Mouse (Mus musculus) neutrophil, adult 5-6 weeks (primary cell): Measurements from ENCODE around the gene Ing3. TPM values are rescaled to one million over a fixed set of nuclear protein-coding genes. Genes with fewer than 3 reads are reported as not detected.

Source experiments
- ATAC-seq: fragments of 151-379, 151-347 bp; 2 replicates; pipeline ENCODE4 v1.8.0; 2017; ENCODE audit warnings: mild to moderate bottlenecking, moderate TSS enrichment; ENCODE audit not compliant: insufficient number of reproducible peaks, poor library complexity, low FRiP score, severe bottlenecking; ENCODE audit errors: extremely low read depth
- total RNA-seq: library from RNA; stranded (forward); fragments of 200-1000 nt; gene quantifications from 2 replicates; pipeline ENCODE4 v1.2.3, GENCODE M21; 2017

Ing3 gene
- 52.4 and 74.4 TPM in 2 replicates for total RNA-seq

- peak; percentile 90 for ATAC-seq
Observed at GRCm38 (mm10) chr6:21949226-21949731, at the start of gene Ing3. Gene Ing3 (plus strand): TSS chr6:21949571.

- no peak for ATAC-seq
Observed at GRCm38 (mm10) chr6:21909720-21910119, 39.7 kb upstream of the Ing3 start.

GRCm38 (mm10) chr6:21910804-21911203 is 38.6 kb upstream of the Ing3 start:
- ATAC-seq = no peak

- ATAC-seq = no peak
Observed at GRCm38 (mm10) chr6:21916591-21916990, 32.8 kb upstream of the Ing3 start.

GRCm38 (mm10) chr6:21924150-21924549 is 25.2 kb upstream of the Ing3 start:
- no peak for ATAC-seq

GRCm38 (mm10) chr6:21937981-21938635 is 11.3 kb upstream of the Ing3 start:
- ATAC-seq = no peak

- peak; percentile 86 for ATAC-seq
Observed at GRCm38 (mm10) chr6:21949771-21950448, 539 bp downstream of the Ing3 start.

- ATAC-seq = no peak
Observed at GRCm38 (mm10) chr6:21950676-21951075, 1.3 kb downstream of the Ing3 start.

GRCm38 (mm10) chr6:21955468-21955867 is 6.1 kb downstream of the Ing3 start:
- ATAC-seq = peak; percentile 66

GRCm38 (mm10) chr6:21958922-21959321 is 9.6 kb downstream of the Ing3 start:
- peak; percentile 44 for ATAC-seq

GRCm38 (mm10) chr6:21959909-21960308 is 10.5 kb downstream of the Ing3 start:
- ATAC-seq = no peak

- no peak for ATAC-seq
Observed at GRCm38 (mm10) chr6:21977532-21977931, 28.2 kb downstream of the Ing3 start.

GRCm38 (mm10) chr6:21981114-21981513 is 31.7 kb downstream of the Ing3 start:
- no peak for ATAC-seq

GRCm38 (mm10) chr6:21984990-21985731 is 35.8 kb downstream of the Ing3 start:
- ATAC-seq = peak; percentile 83

- peak; percentile 45 for ATAC-seq
Observed at GRCm38 (mm10) chr6:21985732-21986540, 36.6 kb downstream of the Ing3 start, which contains the start of gene Cped1. Gene Cped1 (plus strand): TSS chr6:21985916.

- no peak for ATAC-seq
Observed at GRCm38 (mm10) chr6:21986660-21987331, 37.4 kb downstream of the Ing3 start.

GRCm38 (mm10) chr6:21987554-21987953 is 38.2 kb downstream of the Ing3 start:
- no peak for ATAC-seq

- no peak for ATAC-seq
Observed at GRCm38 (mm10) chr6:21988296-21988695, 38.9 kb downstream of the Ing3 start.
